Mouse (Mus musculus) ES-E14 (cell line): ENCODE data around the gene Hdac4. TPM values are rescaled to one million over a fixed set of nuclear protein-coding genes. Genes with fewer than 3 reads are reported as not detected.

Source experiments
- DNase-seq: peaks from one replicate; pipeline ENCODE4 v3.0.0-alpha.2; 2013; ENCODE audit warnings: low read depth, low spot score
- H3K27ac ChIP-seq: 2 replicates; pipeline ENCODE4 v1.5.1; 2012; ENCODE audit warnings: low read depth, mild to moderate bottlenecking, low read length, moderate library complexity, mixed read lengths; ENCODE audit not compliant: poor library complexity, insufficient read depth, severe bottlenecking
- H3K36me3 ChIP-seq: 2 replicates; pipeline ENCODE4 v1.6.1; 2012; ENCODE audit warnings: mild to moderate bottlenecking, low read length, moderate library complexity, mixed read lengths; ENCODE audit not compliant: control insufficient read depth, poor library complexity, insufficient read depth, severe bottlenecking
- H3K4me1 ChIP-seq, 2 experiments: fragments of 150-350 bp in 1 of 2; sonication (generic) in 1 of 2; 2 replicates each; pipeline ENCODE4 v1.6.1; 2012; ENCODE audit warnings: low read length in 2 of 2, mild to moderate bottlenecking in 1 of 2, mixed read lengths in 1 of 2; ENCODE audit not compliant: control insufficient read depth in 2 of 2, insufficient read depth in 2 of 2, poor library complexity in 1 of 2
- H3K4me3 ChIP-seq, 2 experiments: fragments of 150-350 bp in 1 of 2; sonication (generic) in 1 of 2; 2 replicates each; pipeline ENCODE4 v1.5.1; 2012; ENCODE audit warnings: low read length in 2 of 2, low read depth in 1 of 2, mild to moderate bottlenecking in 1 of 2, mixed read lengths in 1 of 2; ENCODE audit not compliant: insufficient read depth in 1 of 2, poor library complexity in 1 of 2, severe bottlenecking in 1 of 2
- H3K9ac ChIP-seq: 2 replicates; pipeline ENCODE4 v1.6.1; 2012; ENCODE audit warnings: low read depth, mild to moderate bottlenecking, low read length, mixed read lengths; ENCODE audit not compliant: poor library complexity, insufficient read depth, severe bottlenecking
- H3K9me3 ChIP-seq: fragments of 150-350 bp; sonication (generic); 2 replicates; pipeline ENCODE4 v1.6.1; 2012; ENCODE audit warnings: low read depth, mild to moderate bottlenecking, low read length; ENCODE audit not compliant: control insufficient read depth, insufficient read depth
- CHD2 ChIP-seq: IDR thresholded peaks from 2 replicates; pipeline ENCODE4 v1.6.1; 2014; ENCODE audit warnings: mild to moderate bottlenecking, low read depth, low read length, inconsistent platforms
- HCFC1 ChIP-seq: IDR thresholded peaks from 2 replicates; pipeline ENCODE4 v1.6.1; 2012; ENCODE audit warnings: low read length, inconsistent platforms, borderline replicate concordance; ENCODE audit not compliant: insufficient read depth
- MAFK ChIP-seq: IDR thresholded peaks from 2 replicates; pipeline ENCODE4 v1.6.1; 2014; ENCODE audit warnings: mild to moderate bottlenecking, low read depth, low read length, inconsistent platforms; ENCODE audit not compliant: insufficient read depth
- ZC3H11A ChIP-seq: IDR thresholded peaks from 2 replicates; pipeline ENCODE4 v1.6.1; 2012; ENCODE audit warnings: low read depth, mild to moderate bottlenecking, inconsistent platforms, low read length, borderline replicate concordance
- ZNF384 ChIP-seq: IDR thresholded peaks from 2 replicates; pipeline ENCODE4 v1.6.1; 2012; ENCODE audit warnings: low read depth, low read length, inconsistent platforms
- in situ Hi-C, 2 experiments: fragments of 600-800 bp; cut with MboI; formaldehyde crosslinking; loops; one replicate each; pipeline ENCODE4 v1.15.1; 2025; ENCODE audit warnings: low sequenced_read_pairs in 2 of 2, inconsistent platforms in 1 of 2; ENCODE audit not compliant: unreplicated experiment in 2 of 2
- total RNA-seq: library from RNA; depleted of rRNA; stranded (reverse); fragments of 300-350 nt; gene quantifications from 2 replicates; pipeline ENCODE4 v1.2.3, GENCODE M21; 2012

Hdac4 gene
- total RNA-seq, 1 experiment = 24.1 TPM

- Histone ChIP-seq H3K36me3 (peaks cover 2% of the 10 kb centered on the region; the same call in 1 of the 2 replicates), H3K27ac (no peak overlapping the region), H3K4me3 (no peak overlapping the region), H3K4me1 (no peaks in the 10 kb centered on the region; a peak in 1 of 4 replicates), H3K9me3 (no peaks in the 10 kb centered on the region), H3K9ac (no peak overlapping the region)
- TF ChIP-seq ZNF384 = no peak
- no peak for DNase-seq
- in situ Hi-C loops = no loop called here
Measured at GRCm38 (mm10) chr1:92069932-92070677, 125.4 kb downstream of the Hdac4 start.

- no peak for TF ChIP-seq ZNF384
- no peak for TF ChIP-seq ZC3H11A
- no peak for TF ChIP-seq CHD2
- no peak for TF ChIP-seq HCFC1
- TF ChIP-seq MAFK = no peak
- no peak for DNase-seq
- Histone ChIP-seq H3K4me3 (no peak overlapping the region), H3K9me3 (no peaks in the 10 kb centered on the region), H3K4me1 (no peaks in the 10 kb centered on the region; a peak in 1 of 4 replicates), H3K36me3 (peaks cover 2% of the 10 kb centered on the region; the same call in 1 of the 2 replicates), H3K9ac (no peak overlapping the region), H3K27ac (no peak overlapping the region)
- in situ Hi-C loops = no loop called here
Measured at GRCm38 (mm10) chr1:92069464-92069863, 126.0 kb downstream of the Hdac4 start.

GRCm38 (mm10) chr1:92064307-92064706, 131.2 kb downstream of the Hdac4 start:
- H3K4me3 ChIP-seq = no peak overlapping the region
- H3K9ac ChIP-seq = no peak overlapping the region
- no peaks in the 10 kb centered on the region for H3K36me3 ChIP-seq
- peaks cover 0 to 10% of the 10 kb centered on the region in 2 experiments; a peak in 2 of 4 replicates for H3K4me1 ChIP-seq
- in situ Hi-C loops = no loop called here
- H3K27ac ChIP-seq = no peak overlapping the region
- no peaks in the 10 kb centered on the region for H3K9me3 ChIP-seq
- no peak for DNase-seq
- no peak for TF ChIP-seq ZC3H11A
- TF ChIP-seq HCFC1 = no peak

GRCm38 (mm10) chr1:92063271-92063670, 132.2 kb downstream of the Hdac4 start:
- in situ Hi-C loops = no loop called here
- Histone ChIP-seq H3K4me1 (peaks cover 0 to 10% of the 10 kb centered on the region in 2 experiments; a peak in 2 of 4 replicates), H3K27ac (no peak overlapping the region), H3K9me3 (no peaks in the 10 kb centered on the region), H3K36me3 (no peaks in the 10 kb centered on the region), H3K9ac (no peak overlapping the region), H3K4me3 (no peak overlapping the region)
- DNase-seq = no peak
- no peak for TF ChIP-seq ZC3H11A
- TF ChIP-seq HCFC1 = no peak
- TF ChIP-seq ZNF384 = no peak
- no peak for TF ChIP-seq MAFK
- TF ChIP-seq CHD2 = no peak
